Mouse (Mus musculus): ENCODE measurements around the gene Taok3.

DNA sequence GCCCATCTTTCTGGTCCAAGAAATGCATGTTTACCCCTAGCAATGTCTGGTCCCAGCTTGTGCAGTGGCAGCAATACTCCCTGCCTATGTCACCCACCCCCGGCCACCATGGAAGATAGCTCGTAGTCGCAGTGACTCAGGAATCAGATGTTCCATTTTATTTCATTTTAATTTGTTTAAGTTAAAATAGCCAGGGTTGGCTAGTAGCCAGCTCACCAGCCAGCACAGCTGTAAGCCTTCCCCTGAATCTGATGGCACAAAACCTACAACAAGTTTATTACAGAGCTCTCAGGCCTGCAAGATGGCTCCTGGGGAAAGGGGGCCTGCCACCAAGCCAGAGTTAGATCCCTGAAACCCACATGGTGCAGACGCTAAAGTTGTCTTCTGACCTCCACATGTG is 119.2 kb downstream of the Taok3 start:
- TF ChIP-seq POLR2A (IDR thresholded peaks at IDR 0.05; ENCODE audit: insufficient read depth, low read depth, low read length) (no peak), CTCF (IDR thresholded peaks at IDR 0.05; ENCODE audit: insufficient read depth, low read depth, low read length) (no peak)

All from olfactory bulb, adult 2 months (tissue).